Mouse (Mus musculus) Muller cell, postnatal 12 days (primary cell): ENCODE data around the gene Mief1.

Experiments
- DNase-seq: peaks from one replicate; pipeline ENCODE4 v3.0.0-alpha.2; 2015; ENCODE audit errors: inconsistent ontology term

Mief1 gene

GRCm38 (mm10) chr15:80233733-80234509, at the start of gene Mief1:
Mief1 (plus strand) TSS chr15:80234018.
- peak; percentile 99 for DNase-seq

- DNase-seq: no peak
Observed at GRCm38 (mm10) chr15:80188927-80189326, 44.9 kb upstream of the Mief1 start.

- DNase-seq: no peak
Observed at GRCm38 (mm10) chr15:80190075-80190474, 43.7 kb upstream of the Mief1 start.

GRCm38 (mm10) chr15:80191585-80192245, 42.1 kb upstream of the Mief1 start:
- DNase-seq: no peak

GRCm38 (mm10) chr15:80192246-80192585, 41.6 kb upstream of the Mief1 start:
- no peak for DNase-seq

- no peak for DNase-seq
Observed at GRCm38 (mm10) chr15:80192847-80193246, 41.0 kb upstream of the Mief1 start.

GRCm38 (mm10) chr15:80199556-80199955, 34.3 kb upstream of the Mief1 start:
- DNase-seq: peak; percentile 79

- no peak for DNase-seq
Observed at GRCm38 (mm10) chr15:80202111-80202775, 31.6 kb upstream of the Mief1 start.

- no peak for DNase-seq
Observed at GRCm38 (mm10) chr15:80203406-80203805, 30.4 kb upstream of the Mief1 start.

GRCm38 (mm10) chr15:80206057-80206565, 27.7 kb upstream of the Mief1 start:
- DNase-seq: no peak

- DNase-seq: peak; percentile 20
Observed at GRCm38 (mm10) chr15:80208446-80208845, 25.4 kb upstream of the Mief1 start.

- no peak for DNase-seq
Observed at GRCm38 (mm10) chr15:80213688-80214087, 20.1 kb upstream of the Mief1 start.

GRCm38 (mm10) chr15:80215716-80216479, 17.9 kb upstream of the Mief1 start:
- DNase-seq: no peak

GRCm38 (mm10) chr15:80216480-80216820, 17.4 kb upstream of the Mief1 start:
- DNase-seq: no peak

GRCm38 (mm10) chr15:80217476-80217875, 16.3 kb upstream of the Mief1 start:
- no peak for DNase-seq

GRCm38 (mm10) chr15:80219211-80219610, 14.6 kb upstream of the Mief1 start:
- peak; percentile 84 for DNase-seq

GRCm38 (mm10) chr15:80219705-80220657, 13.8 kb upstream of the Mief1 start:
- peak; percentile 56 for DNase-seq

- DNase-seq: no peak
Observed at GRCm38 (mm10) chr15:80221031-80221430, 12.8 kb upstream of the Mief1 start.

- no peak for DNase-seq
Observed at GRCm38 (mm10) chr15:80223751-80224150, 10.1 kb upstream of the Mief1 start.

- DNase-seq: peak; percentile 74
Observed at GRCm38 (mm10) chr15:80225208-80225607, 8.6 kb upstream of the Mief1 start.

GRCm38 (mm10) chr15:80225796-80226195, 8.0 kb upstream of the Mief1 start:
- no peak for DNase-seq
